Mouse (Mus musculus) forebrain, embryonic 10.5 days (tissue): Measurements from ENCODE around the gene Fam129a. TPM values are rescaled to one million over a fixed set of nuclear protein-coding genes. Genes with fewer than 3 reads are reported as not detected.

Experiments
- DNase-seq: peaks from one replicate; pipeline ENCODE4 v3.0.0-alpha.2; 2017; ENCODE audit warnings: low spot score; ENCODE audit errors: extremely low spot score
- H3K27ac ChIP-seq: fragments of 300-500 bp; sonication (generic); 2 replicates; pipeline ENCODE4 v1.5.1; 2016; ENCODE audit warnings: mild to moderate bottlenecking
- H3K27me3 ChIP-seq: fragments of 300-500 bp; sonication (generic); 2 replicates; pipeline ENCODE4 v1.6.1; 2016; ENCODE audit warnings: mild to moderate bottlenecking; ENCODE audit not compliant: poor library complexity, severe bottlenecking
- H3K36me3 ChIP-seq: fragments of 300-500 bp; sonication (generic); replicated peaks from 2 replicates; pipeline ENCODE4 v1.6.1; 2016; ENCODE audit warnings: mild to moderate bottlenecking, moderate library complexity
- H3K4me1 ChIP-seq: fragments of 300-500 bp; sonication (generic); 2 replicates; pipeline ENCODE4 v1.6.1; 2016
- H3K4me3 ChIP-seq: fragments of 300-500 bp; sonication (generic); 2 replicates; pipeline ENCODE4 v1.5.1; 2016; ENCODE audit warnings: mild to moderate bottlenecking, moderate library complexity
- H3K9me3 ChIP-seq: fragments of 300-500 bp; sonication (generic); 2 replicates; pipeline ENCODE4 v1.6.1; 2016; ENCODE audit warnings: mild to moderate bottlenecking, moderate library complexity
- WGBS: fragments of 180-500 bp; shearing (Covaris S2); methylation state at CpG from one replicate; pipeline ENCODE4 v1.1.7; 2016; 5-methylcytosine and 5-hydroxymethylcytosine counted together
- polyA plus RNA-seq: library from polyadenylated mRNA; unstranded; fragments of >200 nt; fragmentation: Nextera tagmentation; extraction: Ambion mirVana; gene quantifications from 2 replicates; pipeline ENCODE4 v1.2.1, GENCODE M21; 2016

Fam129a gene
- polyA plus RNA-seq, 1 experiment from 2014 or later, result 0.46 TPM

GRCm38 (mm10) chr1:151620730-151621129, 49.7 kb downstream of the Fam129a start:
- no peaks in the 10 kb centered on the region for H3K27me3 ChIP-seq
- H3K27ac ChIP-seq, result no peak overlapping the region
- no peak overlapping the region for H3K4me3 ChIP-seq
- no peaks in the 10 kb centered on the region for H3K36me3 ChIP-seq
- no peaks in the 10 kb centered on the region for H3K4me1 ChIP-seq
- H3K9me3 ChIP-seq, result no peaks in the 10 kb centered on the region
- DNase-seq, result no peak

GRCm38 (mm10) chr1:151624442-151625226, 53.6 kb downstream of the Fam129a start:
- no peak overlapping the region for H3K4me3 ChIP-seq
- peaks cover 19% of the 10 kb centered on the region for H3K4me1 ChIP-seq
- H3K36me3 ChIP-seq, result no peaks in the 10 kb centered on the region
- DNase-seq, result no peak
- peak overlapping the region; percentile 44; the same call in 1 of the 2 replicates for H3K27ac ChIP-seq
- 89% methylated on average over 3 of the region's 3 CpGs for WGBS
- H3K27me3 ChIP-seq, result no peaks in the 10 kb centered on the region
- no peaks in the 10 kb centered on the region for H3K9me3 ChIP-seq

GRCm38 (mm10) chr1:151625260-151625659, 54.3 kb downstream of the Fam129a start:
- Histone ChIP-seq H3K4me3 (no peak overlapping the region), H3K4me1 (peaks cover 25% of the 10 kb centered on the region), H3K36me3 (no peaks in the 10 kb centered on the region), H3K27ac (no peak overlapping the region), H3K9me3 (no peaks in the 10 kb centered on the region), H3K27me3 (no peaks in the 10 kb centered on the region)
- 89% methylated on average over 4 of the region's 4 CpGs for WGBS
- DNase-seq, result no peak

GRCm38 (mm10) chr1:151625690-151626089, 54.7 kb downstream of the Fam129a start:
- H3K27ac ChIP-seq, result no peak overlapping the region

DNA sequence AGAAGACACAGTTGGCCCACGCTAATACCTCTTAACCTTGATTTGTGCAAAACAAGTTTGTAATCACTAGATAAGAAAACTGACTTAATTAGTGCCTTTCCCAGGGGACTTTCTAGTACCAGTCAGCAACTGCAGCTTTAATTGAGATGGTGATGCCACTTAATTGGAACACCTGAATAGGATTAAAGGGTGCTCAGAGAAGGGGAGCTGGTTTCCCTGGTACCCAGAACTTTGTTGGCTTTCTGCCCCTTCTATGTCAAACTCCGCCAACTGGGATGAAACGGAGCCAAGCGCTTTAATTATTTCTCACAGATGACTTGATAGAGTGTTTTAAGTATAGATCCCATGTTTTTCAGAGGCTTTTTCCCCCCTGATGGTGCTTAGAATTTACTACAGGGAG, 55.6 kb downstream of the Fam129a start:
- DNase-seq, result no peak
- Histone ChIP-seq H3K9me3 (no peaks in the 10 kb centered on the region), H3K36me3 (no peaks in the 10 kb centered on the region), H3K27ac (no peak overlapping the region), H3K4me3 (no peak overlapping the region), H3K27me3 (no peaks in the 10 kb centered on the region), H3K4me1 (peaks cover 27% of the 10 kb centered on the region)
- WGBS, result 58% methylated on average over 4 of the region's 4 CpGs

More at GRCm38 (mm10) chr1:151625690-151626089, 54.7 kb downstream of the Fam129a start:
- H3K36me3 ChIP-seq, result no peaks in the 10 kb centered on the region
- no peak for DNase-seq
- no peaks in the 10 kb centered on the region for H3K9me3 ChIP-seq
- no peaks in the 10 kb centered on the region for H3K27me3 ChIP-seq
- 88% methylated on average over 2 of the region's 2 CpGs for whole genome bisulfite sequencing
- no peak overlapping the region for H3K4me3 ChIP-seq
- H3K4me1 ChIP-seq, result peaks cover 27% of the 10 kb centered on the region

DNA sequence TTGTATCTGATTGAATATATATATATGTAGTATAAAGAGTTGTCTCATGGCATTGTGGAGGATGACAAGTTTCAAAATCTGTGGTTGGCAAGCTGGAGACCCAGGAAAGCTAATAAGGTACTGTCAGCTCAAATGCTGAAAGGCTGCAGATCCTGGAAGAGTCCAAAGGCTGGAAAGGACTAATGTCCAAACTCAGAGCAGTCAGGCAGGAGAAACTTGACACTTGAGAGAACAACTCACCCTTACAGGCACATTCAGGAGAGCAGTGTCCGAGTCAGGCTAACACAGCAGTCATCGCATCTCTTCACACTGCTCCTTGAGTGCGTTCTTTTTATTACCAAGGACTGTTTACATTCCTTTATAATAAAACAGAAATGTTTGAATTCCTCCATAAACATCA, 56.2 kb downstream of the Fam129a start:
- Histone ChIP-seq H3K36me3 (no peaks in the 10 kb centered on the region), H3K9me3 (no peaks in the 10 kb centered on the region), H3K4me3 (no peak overlapping the region), H3K4me1 (peaks cover 27% of the 10 kb centered on the region), H3K27ac (peak overlapping the region; percentile 58; the same call in 1 of the 2 replicates), H3K27me3 (no peaks in the 10 kb centered on the region)
- 64% methylated on average over 3 of the region's 3 CpGs for WGBS
- no peak for DNase-seq

DNA sequence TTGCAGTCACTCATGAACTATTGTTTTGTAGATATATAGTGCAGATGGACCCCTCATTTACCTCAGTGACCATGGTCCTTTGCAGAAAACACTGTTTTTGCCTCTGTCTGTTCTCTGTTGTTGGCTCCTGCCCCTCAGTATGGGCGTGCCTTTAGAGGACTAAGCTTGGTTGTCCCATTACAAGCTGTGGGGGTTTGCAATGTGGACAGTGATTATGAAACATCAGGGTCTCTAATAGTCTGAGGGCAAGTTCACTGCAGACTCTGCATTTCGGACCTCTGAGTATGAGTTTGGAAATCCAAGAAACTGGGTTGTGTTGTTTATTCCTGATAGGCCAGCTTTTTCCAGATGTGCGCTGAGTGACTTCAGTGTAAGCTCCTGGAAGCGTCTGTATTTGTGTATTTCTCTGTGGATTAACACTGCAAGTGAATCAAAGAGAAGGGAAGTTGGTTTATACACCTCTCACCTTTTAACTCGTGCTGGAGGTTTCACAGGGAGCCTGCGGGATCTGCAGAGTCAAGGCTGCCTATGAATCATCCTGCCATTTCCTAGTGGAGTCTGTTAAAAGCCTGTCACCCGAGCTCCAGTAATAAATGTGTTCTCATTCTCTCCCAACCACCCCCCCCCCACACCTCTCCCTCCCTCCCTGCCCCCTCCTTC, 58.7 kb downstream of the Fam129a start:
- peak overlapping the region; percentile 37; the same call in 1 of the 2 replicates for H3K27ac ChIP-seq
- 65% methylated on average over 7 of the region's 7 CpGs for WGBS
- DNase-seq, result no peak
- H3K4me3 ChIP-seq, result no peak overlapping the region
- no peaks in the 10 kb centered on the region for H3K36me3 ChIP-seq
- no peaks in the 10 kb centered on the region for H3K27me3 ChIP-seq
- H3K4me1 ChIP-seq, result peaks cover 27% of the 10 kb centered on the region
- peaks cover 4% of the 10 kb centered on the region; the same call in 1 of the 2 replicates for H3K9me3 ChIP-seq

DNA sequence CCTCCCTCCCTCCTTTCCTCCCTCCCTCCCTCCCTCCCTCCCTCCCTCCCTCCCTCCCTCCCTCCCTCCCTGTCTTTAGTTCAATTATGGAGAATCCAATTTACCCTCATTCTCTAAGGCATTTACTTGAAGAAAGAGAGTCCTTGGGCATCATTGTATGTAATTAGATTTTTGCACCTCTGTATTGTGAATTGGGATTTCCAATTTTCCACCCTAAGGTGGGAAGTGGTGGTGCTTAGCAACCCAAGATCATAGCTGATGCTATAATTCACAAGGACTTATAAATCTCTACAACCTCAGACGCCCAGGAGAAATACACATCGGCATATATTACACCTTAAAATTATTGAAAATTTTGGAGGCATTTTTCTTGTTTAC, 59.3 kb downstream of the Fam129a start:
- 82% methylated on average over 2 of the region's 2 CpGs for WGBS
- no peaks in the 10 kb centered on the region for H3K36me3 ChIP-seq
- H3K27ac ChIP-seq, result no peak overlapping the region
- H3K27me3 ChIP-seq, result no peaks in the 10 kb centered on the region
- no peak overlapping the region for H3K4me3 ChIP-seq
- H3K4me1 ChIP-seq, result peaks cover 27% of the 10 kb centered on the region
- peaks cover 4% of the 10 kb centered on the region; the same call in 1 of the 2 replicates for H3K9me3 ChIP-seq
- DNase-seq, result no peak

GRCm38 (mm10) chr1:151631061-151631460, 60.1 kb downstream of the Fam129a start:
- DNase-seq, result no peak
- H3K27me3 ChIP-seq, result no peaks in the 10 kb centered on the region
- 72% methylated on average over 2 of the region's 2 CpGs for WGBS

DNA sequence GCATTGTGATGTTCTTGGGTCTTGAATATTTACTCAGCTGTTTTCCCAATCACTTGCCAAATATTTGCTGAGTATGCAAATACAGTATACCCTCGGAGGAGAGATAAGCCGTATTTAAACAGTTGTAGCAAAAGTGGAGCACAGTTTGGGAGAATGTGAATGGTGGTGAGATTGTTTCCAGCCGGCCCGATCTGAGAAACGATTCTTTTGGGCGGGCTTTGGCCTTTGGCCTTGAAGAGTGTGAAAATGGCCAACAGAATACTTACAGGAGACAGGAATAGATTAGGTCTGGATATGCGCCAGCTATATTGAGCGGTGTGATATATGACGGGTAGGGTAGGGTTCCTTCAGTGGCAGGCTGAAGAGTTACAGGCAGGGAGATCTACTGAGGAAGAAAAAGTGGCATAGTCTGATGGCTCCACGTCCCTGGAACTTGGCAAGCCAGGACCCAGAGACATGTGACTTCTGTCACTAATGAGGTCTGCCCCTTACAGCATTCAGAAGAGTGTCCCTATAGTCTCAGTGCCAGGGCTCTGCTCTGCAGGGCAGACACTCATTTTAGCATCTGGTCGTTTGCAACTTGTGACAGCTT, 60.8 kb downstream of the Fam129a start:
- WGBS, result 87% methylated on average over 11 of the region's 11 CpGs
- Histone ChIP-seq H3K9me3 (peaks cover 4% of the 10 kb centered on the region; the same call in 1 of the 2 replicates), H3K4me1 (peaks cover 21% of the 10 kb centered on the region), H3K27ac (no peak overlapping the region), H3K36me3 (no peaks in the 10 kb centered on the region), H3K27me3 (no peaks in the 10 kb centered on the region), H3K4me3 (no peak overlapping the region)
- no peak for DNase-seq

More at GRCm38 (mm10) chr1:151631061-151631460, 60.1 kb downstream of the Fam129a start:
- Histone ChIP-seq H3K4me3 (no peak overlapping the region), H3K27ac (no peak overlapping the region), H3K4me1 (peaks cover 27% of the 10 kb centered on the region), H3K36me3 (no peaks in the 10 kb centered on the region), H3K9me3 (peaks cover 4% of the 10 kb centered on the region; the same call in 1 of the 2 replicates)

DNA sequence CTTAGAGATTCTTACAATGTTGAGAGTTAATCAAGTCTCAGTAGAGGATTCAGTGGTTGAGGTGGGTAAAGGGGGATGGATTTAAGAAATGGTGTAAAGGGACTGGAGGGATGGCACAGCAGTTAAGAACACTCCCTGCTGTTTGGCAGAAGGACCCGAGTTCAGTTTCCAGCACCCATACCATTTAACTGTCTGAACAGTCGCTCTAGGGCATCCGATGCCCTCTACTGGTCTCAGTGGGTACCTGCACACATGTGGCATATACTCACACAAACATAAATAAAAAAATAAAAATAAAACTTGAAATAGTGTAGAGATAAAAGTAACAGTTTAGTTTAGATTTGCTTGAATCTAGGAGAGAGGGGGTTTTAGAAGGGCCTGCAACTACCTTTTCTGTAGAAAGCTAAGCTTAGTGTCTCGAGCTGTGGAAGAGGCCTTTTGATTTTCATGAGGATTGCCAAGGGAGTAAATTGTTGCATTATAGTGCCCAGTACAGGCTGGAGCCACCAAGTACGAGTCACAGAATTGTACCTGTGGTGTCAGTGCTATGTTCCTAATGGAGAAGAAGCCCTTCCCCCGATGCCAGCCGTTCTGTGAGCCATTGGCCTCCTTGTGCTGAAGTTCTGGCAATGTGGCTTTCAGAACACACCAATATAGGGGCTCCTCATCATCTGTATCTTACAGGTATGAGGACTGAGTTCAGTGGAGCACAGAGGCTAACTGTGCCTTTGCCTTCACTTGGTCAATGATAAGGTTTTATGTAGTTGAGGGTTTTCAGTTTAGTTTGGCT, 61.8 kb downstream of the Fam129a start:
- Histone ChIP-seq H3K36me3 (no peaks in the 10 kb centered on the region), H3K27ac (no peak overlapping the region), H3K27me3 (no peaks in the 10 kb centered on the region), H3K4me3 (no peak overlapping the region), H3K4me1 (peaks cover 11% of the 10 kb centered on the region), H3K9me3 (peaks cover 4% of the 10 kb centered on the region; the same call in 1 of the 2 replicates)
- WGBS, result 96% methylated on average over 7 of the region's 7 CpGs
- DNase-seq, result no peak

DNA sequence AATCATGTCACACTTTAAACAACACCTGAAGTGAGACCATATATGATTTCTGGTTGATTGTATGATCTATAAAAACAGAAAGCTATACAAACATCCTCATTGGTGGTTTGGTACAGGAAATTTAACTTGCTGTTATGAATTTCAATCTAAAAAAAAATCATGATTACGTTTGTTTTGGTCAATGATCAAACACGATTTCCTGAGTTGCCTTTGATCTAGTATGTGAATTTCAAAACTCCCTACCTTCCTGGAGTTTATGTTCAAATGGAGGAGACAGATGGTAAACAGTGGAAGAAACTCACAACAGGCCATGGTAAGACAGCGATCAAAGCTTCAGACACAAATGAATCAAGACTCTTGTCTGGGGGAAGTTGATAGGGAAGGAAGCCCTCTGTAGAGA, 65.7 kb downstream of the Fam129a start:
- Histone ChIP-seq H3K27me3 (no peaks in the 10 kb centered on the region), H3K36me3 (no peaks in the 10 kb centered on the region), H3K4me3 (no peak overlapping the region), H3K9me3 (peaks cover 4% of the 10 kb centered on the region; the same call in 1 of the 2 replicates), H3K4me1 (no peaks in the 10 kb centered on the region), H3K27ac (no peak overlapping the region)
- WGBS, result 91% methylated on average over 3 of the region's 3 CpGs
- no peak for DNase-seq
